Mouse (Mus musculus): ENCODE measurements at regions not wholly inside any gene's neighbourhood (a gene's known extent, or its start where the extent isn't known, plus 50 kb on each side); places are given as distances from the start of the nearest gene placed in this dataset.
"Not testable (repeated sequence)": the region's sequence is repeated elsewhere in the genome, so short reads cannot be mapped to it uniquely, and the experiment has no call there.

DNA sequence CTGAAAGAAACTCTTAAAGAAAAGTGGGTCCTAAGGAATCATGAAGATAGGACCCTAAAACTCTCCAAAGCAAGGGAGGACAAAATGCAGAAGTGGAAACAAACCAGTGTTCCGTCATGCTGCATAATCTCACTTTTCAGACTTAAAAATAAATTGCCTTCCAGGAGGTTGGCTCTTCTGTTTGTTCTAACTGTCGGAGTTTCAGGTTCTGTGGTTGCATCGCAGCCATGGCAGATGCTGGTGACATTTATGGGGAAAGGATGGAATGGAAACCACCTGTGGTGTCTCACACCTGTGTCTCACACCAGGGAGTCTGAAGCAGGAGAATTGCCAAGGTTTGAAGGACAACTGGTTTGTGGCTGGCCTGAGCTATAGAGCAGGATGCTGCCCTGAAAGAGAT, 50.9 kb upstream of the Hivep1 start:
- DNase-seq (ENCODE audit: low read depth), result no peak

DNA sequence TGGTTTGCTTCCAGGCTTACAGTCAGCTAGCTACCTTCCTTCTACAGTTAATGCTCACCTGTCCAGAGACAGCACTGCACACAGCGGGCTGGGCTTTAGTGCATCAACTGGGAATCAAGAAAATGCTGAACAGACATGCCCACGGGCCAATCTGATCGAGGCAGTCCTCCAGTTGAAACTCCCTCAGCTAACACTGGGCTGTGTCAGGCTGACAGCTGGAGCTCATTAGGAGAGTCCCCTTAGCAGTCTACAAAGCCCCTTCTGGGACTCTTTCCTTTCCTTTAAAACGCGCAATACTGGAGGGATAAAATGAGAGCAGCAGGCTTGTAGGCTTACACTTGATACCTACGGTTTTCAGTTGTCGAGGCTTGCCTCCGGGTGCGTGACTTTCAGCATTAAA, 53.9 kb upstream of the Hivep1 start:
- DNase-seq (ENCODE audit: low read depth), result no peak

DNA sequence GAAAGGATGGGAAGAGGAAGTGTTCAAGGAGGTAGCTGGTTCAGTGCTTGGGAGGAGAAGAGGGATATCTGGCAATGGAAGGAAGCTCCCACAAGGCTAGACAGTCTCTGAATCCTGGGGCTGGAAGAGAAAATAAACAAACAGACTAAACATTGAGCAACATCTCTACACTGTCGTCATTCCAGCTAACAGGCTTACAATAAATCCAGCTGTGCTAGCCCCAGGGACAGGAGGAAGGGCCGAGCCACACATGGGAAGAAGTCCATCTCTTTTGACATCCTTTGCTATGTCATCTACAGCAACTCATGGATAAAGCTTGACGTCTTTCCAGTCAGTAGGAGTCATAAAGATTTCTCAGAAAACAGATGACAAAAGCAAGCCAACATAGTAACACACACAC, 57.7 kb upstream of the Hivep1 start:
- DNase-seq (ENCODE audit: low read depth), result no peak

DNA sequence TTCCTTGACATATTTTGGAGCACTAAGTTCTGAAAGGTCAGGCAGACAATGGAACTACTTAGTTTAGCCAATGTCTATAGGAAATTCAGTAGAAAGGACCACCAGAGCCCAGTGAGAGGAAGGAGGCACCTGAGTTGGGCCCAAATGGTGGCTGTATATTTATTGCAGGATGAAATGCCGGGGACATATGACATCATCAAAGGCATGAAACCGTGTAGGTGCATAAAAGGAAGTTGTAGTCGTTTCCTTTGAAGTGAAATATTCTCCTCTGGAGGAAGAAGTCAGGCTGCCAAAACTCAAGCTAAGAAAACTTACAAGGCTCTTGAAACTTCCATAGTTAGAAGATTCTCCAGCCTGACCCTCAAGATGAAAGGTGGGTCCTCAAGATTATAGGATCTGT, 75.9 kb upstream of the Hivep1 start:
- DNase-seq (ENCODE audit: low read depth), result no peak

- no peak for DNase-seq (ENCODE audit: low read depth)
These were observed 88.9 kb upstream of the Hivep1 start for GRCm38 (mm10) chr13:41962915-41963314.

DNA sequence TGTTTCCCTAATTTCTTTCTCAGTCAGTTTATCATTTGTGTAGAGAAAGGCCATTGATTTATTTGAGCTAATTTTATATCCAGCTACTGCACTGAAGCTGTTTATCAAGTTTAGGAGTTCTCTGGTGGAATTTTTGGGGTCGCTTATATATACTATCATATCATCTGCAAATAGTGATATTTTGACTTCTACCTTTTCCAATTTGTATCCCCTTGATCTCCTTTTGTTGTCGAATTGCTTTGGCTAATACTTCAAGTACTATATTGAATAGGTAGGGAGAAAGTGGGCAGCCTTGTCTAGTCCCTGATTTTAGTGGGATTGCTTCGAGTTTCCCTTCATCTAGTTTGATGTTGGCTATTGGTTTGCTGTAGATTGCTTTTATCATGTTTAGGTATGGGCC, 90.9 kb upstream of the Hivep1 start:
- DNase-seq (ENCODE audit: low read depth), result not testable (repeated sequence)

DNA sequence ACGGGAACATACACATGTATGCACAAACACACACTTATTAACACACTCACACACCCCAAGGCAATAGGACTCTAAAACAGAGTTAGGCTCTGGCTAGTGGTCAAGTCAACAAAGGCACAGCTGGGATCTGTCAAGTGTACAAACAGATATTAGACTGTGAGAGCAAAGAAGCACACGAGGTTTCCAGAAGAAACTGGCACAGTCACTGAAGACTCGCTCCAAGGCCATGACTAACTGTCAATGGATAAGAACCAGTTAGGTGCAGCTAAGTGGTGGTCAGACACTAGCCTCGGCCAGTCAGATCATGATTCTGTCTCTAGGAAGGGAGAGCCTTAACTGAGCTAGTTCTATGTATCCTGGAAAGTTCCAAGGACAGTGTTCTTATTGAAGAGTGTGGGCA, 93.9 kb upstream of the Hivep1 start:
- DNase-seq (ENCODE audit: low read depth), result peak; percentile 44

GRCm38 (mm10) chr13:41955884-41956283, 95.9 kb upstream of the Hivep1 start:
- no peak for DNase-seq (ENCODE audit: low read depth)

- DNase-seq (ENCODE audit: low read depth), result no peak
These were observed 96.6 kb upstream of the Hivep1 start for GRCm38 (mm10) chr13:41955198-41955597.

DNA sequence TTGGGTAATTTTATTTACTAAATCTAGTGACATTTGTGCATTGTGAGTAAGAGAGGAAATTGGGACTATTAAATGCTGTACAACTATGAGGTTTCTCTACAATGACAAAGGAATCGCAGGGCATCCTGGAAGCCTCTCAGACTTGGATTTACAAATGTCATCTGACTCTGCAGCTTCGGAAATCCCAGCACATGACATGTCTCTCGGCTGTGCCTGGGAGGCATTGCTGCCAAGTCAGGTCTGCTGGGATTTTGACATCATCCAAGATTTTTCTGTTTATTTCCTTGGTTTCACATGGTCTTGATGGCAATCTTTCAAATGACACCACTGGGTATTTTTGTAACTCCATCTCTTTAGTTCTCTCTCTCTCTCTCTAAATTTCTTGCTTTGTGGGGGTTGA, 99.4 kb upstream of the Hivep1 start:
- DNase-seq (ENCODE audit: low read depth), result peak; percentile 66

- DNase-seq (ENCODE audit: low read depth), result no peak
These were observed 100.8 kb upstream of the Adtrp start for GRCm38 (mm10) chr13:41948241-41948640.

GRCm38 (mm10) chr13:41932313-41933100, 85.0 kb upstream of the Adtrp start:
- DNase-seq (ENCODE audit: low read depth), result no peak

GRCm38 (mm10) chr13:41929768-41930167, 82.3 kb upstream of the Adtrp start:
- no peak for DNase-seq (ENCODE audit: low read depth)

DNA sequence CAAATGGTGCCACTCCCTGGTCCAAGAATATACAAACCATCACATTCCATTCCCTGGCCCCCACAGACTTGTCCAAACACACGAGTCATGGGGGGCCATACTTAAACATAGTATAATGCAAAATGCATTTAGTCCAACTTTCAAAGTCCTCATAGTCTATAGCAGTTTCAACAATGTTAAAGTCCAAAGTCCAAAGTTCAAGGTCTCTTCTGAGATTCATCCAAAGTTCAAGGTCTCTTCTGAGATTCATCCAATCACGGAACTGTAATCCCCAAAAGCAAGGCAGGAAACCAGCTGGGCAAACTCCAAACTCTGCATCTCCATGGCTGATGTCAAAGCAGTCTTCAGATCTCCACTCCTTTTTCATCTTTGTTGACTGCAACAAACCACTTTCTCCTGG, 78.4 kb upstream of the Adtrp start:
- DNase-seq (ENCODE audit: low read depth), result not testable (repeated sequence)

GRCm38 (mm10) chr13:41925211-41925610, 77.7 kb upstream of the Adtrp start:
- DNase-seq (ENCODE audit: low read depth), result no peak

- DNase-seq (ENCODE audit: low read depth), result no peak
These were observed 73.7 kb upstream of the Adtrp start for GRCm38 (mm10) chr13:41921178-41921577.

DNA sequence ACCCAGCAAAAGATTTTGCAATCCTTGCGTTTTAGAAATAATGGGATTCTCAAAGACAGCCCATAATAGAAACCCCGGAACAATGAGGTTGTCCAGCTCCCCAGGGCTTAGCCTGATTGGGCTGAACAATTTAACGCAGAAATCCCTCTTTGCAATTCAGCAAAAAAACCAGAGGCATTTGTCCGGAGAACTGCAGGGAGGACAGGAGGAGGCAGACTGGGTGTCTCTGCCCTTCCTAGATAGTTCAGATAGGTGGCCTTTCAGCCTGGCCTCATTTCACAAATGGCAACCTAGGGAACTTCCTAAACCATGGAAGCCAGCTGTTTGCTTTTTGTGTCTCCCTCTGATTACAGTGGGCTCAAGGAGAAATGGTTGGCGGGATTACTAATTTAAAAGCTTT, 71.0 kb upstream of the Adtrp start:
- no peak for DNase-seq (ENCODE audit: low read depth)

DNA sequence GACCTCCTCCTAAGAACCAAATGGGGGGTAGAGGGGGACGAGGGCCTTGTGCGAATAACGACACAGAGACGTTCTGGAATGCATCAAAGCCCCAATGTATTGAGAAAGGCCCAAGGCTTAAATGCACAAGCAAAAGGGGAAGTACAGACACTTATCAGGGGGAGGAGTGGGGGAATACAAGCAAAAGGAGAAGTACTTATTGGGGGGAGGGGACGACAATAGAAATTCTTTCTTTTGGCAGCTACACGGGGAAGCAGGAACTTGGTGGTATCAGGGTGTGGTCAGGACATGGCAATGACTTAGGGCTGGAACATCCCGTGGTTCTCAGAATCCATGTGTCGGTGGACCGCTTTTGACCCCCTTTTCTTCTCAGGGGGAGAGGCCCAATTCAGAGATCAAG, 68.3 kb upstream of the Adtrp start:
- DNase-seq (ENCODE audit: low read depth), result not testable (repeated sequence)

- DNase-seq (ENCODE audit: low read depth), result no peak
These were observed 63.3 kb upstream of the Adtrp start for GRCm38 (mm10) chr13:41910736-41911135.

- no peak for DNase-seq (ENCODE audit: low read depth)
These were observed 62.8 kb upstream of the Adtrp start for GRCm38 (mm10) chr13:41910236-41910635.

GRCm38 (mm10) chr13:41907027-41907426, 59.5 kb upstream of the Adtrp start:
- no peak for DNase-seq (ENCODE audit: low read depth)

DNA sequence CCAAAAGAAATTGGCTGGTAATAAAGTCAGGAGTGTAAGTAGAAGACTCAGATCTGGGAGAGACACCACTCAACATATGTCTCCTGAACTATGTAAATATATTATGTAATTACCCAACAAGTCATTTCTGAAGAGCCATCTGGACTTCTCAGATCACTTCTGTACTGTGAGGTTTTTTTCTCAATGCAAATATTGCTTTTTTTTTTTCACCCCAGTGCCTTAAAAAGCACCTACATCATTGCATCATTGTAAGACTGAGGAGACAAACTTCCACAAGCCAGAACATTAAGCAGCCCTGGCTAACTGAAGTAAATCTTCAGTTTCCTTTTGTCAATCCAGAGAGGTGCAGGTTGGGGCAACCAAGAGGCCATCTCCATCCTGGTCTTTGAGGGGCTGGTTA, 55.8 kb upstream of the Adtrp start:
- DNase-seq (ENCODE audit: low read depth), result no peak

DNA sequence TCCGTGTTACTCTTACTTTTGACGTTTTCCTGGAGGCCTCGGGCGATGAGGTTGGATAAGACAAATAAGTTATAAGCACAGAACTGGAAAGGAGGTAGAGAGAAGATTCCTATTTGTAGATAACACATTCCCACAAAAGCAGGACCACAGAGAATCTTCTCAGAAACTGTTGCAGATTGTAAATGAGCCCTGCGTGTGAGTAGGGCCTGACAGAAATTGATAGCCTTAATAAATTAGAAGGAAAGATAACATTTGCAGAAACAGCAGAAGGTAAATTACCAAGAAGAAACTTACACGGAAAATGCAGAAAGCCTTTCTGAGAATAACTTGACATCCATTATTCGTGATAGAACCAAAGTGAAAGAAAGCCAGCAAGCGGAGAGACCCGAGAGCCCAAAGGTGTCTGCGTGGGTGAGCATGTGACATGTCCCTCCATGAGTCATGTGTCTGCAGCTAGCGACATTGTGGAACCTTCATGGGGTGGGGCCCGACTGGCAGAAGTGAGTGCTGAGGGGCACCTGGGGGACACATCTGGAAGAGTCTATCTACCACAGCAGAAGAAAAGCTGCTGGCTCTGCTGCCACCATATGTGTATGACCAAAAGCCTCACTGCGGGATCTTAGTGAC, 52.5 kb upstream of the Adtrp start:
- DNase-seq (ENCODE audit: low read depth), result no peak

GRCm38 (mm10) chr13:41899281-41899680, 51.8 kb upstream of the Adtrp start:
- DNase-seq (ENCODE audit: low read depth), result no peak
